Mouse (Mus musculus): ENCODE results near the gene Ccdc12. TPM values are rescaled to one million over a fixed set of nuclear protein-coding genes. Genes with fewer than 3 reads are reported as not detected.

Ccdc12 gene
- polyA plus RNA-seq, 1 experiment from 2014 or later: 113 TPM

- no peak overlapping the region for H3K27ac ChIP-seq (ENCODE audit: low read length)
- WGBS: 29% methylated on average over 1 of the region's 1 CpGs
- no peaks in the 10 kb centered on the region for H3K9me3 ChIP-seq (ENCODE audit: control insufficient read depth, low read length)
- no peak for ATAC-seq
- no peak overlapping the region for H3K4me2 ChIP-seq (ENCODE audit: low read length)
- peaks cover 27% of the 10 kb centered on the region for H3K27me3 ChIP-seq (replicated peaks; ENCODE audit: control insufficient read depth, insufficient read depth, low read length)
- no peak overlapping the region for H3K9ac ChIP-seq (replicated peaks; ENCODE audit: low read depth, low read length)
- H3K4me3 ChIP-seq (replicated peaks; ENCODE audit: low read length): no peak overlapping the region
- H3K36me3 ChIP-seq (ENCODE audit: control insufficient read depth, insufficient read depth): no peaks in the 10 kb centered on the region
- peaks cover 16% of the 10 kb centered on the region for H3K4me1 ChIP-seq (replicated peaks; ENCODE audit: control insufficient read depth, insufficient read depth, low read length)
Measured at GRCm38 (mm10) chr9:110738054-110738453, 81.8 kb downstream of the Ccdc12 start.

DNA sequence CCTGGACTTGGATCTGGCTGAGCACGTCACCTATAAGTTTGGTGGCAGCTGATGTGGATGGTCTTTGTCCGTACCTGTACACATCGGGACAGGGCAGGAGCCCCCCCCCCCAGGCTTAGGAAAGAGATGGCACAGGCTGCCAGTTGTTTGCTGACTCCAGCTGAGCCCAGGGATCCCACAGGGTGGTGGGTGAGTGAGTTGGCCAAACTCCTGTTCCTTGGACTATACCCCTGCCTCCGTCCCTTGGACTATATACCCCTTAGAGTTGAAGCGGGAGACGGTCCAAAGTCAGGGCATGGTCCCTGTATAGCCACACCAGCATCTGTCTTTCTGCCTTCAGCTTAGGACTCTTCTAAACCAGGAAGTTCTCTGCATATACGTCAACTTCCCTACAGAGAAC lies 83.7 kb downstream of the Ccdc12 start:
- WGBS: 91% methylated on average over 7 of the region's 7 CpGs
- no peak overlapping the region for H3K27ac ChIP-seq (ENCODE audit: low read length)

GRCm38 (mm10) chr9:110741711-110742294 lies 85.5 kb downstream of the Ccdc12 start, which contains the start of gene Myl3:
TSS of gene Myl3 (plus strand) at chr9:110741861.
- Histone ChIP-seq H3K4me1 (replicated peaks; ENCODE audit: control insufficient read depth, insufficient read depth, low read length) (peaks cover 19% of the 10 kb centered on the region), H3K27me3 (replicated peaks; ENCODE audit: control insufficient read depth, insufficient read depth, low read length) (peaks cover 40% of the 10 kb centered on the region), H3K36me3 (ENCODE audit: control insufficient read depth, insufficient read depth) (no peaks in the 10 kb centered on the region), H3K9ac (replicated peaks; ENCODE audit: low read depth, low read length) (peak within 1 kb of the TSS; percentile 65), H3K4me2 (ENCODE audit: low read length) (peak within 1 kb of the TSS; percentile 82), H3K4me3 (replicated peaks; ENCODE audit: low read length) (peak within 1 kb of the TSS; percentile 57), H3K27ac (ENCODE audit: low read length) (no peak within 1 kb of the TSS), H3K9me3 (ENCODE audit: control insufficient read depth, low read length) (no peaks in the 10 kb centered on the region)
- WGBS: 2% methylated on average over 17 of the region's 17 CpGs
- peak; percentile 26; the same call in 1 of the 2 replicates for ATAC-seq

More for the DNA sequence above, 83.7 kb downstream of the Ccdc12 start:
- H3K4me1 ChIP-seq (replicated peaks; ENCODE audit: control insufficient read depth, insufficient read depth, low read length): peaks cover 19% of the 10 kb centered on the region
- no peak for ATAC-seq
- H3K9ac ChIP-seq (replicated peaks; ENCODE audit: low read depth, low read length): no peak overlapping the region
- peaks cover 33% of the 10 kb centered on the region for H3K27me3 ChIP-seq (replicated peaks; ENCODE audit: control insufficient read depth, insufficient read depth, low read length)
- H3K36me3 ChIP-seq (ENCODE audit: control insufficient read depth, insufficient read depth): no peaks in the 10 kb centered on the region
- H3K9me3 ChIP-seq (ENCODE audit: control insufficient read depth, low read length): no peaks in the 10 kb centered on the region
- H3K4me2 ChIP-seq (ENCODE audit: low read length): no peak overlapping the region
- H3K4me3 ChIP-seq (replicated peaks; ENCODE audit: low read length): no peak overlapping the region

- 0% methylated on average over 38 of the region's 71 CpGs for WGBS
Measured at GRCm38 (mm10) chr9:110742295-110742950, 86.1 kb downstream of the Ccdc12 start.

DNA sequence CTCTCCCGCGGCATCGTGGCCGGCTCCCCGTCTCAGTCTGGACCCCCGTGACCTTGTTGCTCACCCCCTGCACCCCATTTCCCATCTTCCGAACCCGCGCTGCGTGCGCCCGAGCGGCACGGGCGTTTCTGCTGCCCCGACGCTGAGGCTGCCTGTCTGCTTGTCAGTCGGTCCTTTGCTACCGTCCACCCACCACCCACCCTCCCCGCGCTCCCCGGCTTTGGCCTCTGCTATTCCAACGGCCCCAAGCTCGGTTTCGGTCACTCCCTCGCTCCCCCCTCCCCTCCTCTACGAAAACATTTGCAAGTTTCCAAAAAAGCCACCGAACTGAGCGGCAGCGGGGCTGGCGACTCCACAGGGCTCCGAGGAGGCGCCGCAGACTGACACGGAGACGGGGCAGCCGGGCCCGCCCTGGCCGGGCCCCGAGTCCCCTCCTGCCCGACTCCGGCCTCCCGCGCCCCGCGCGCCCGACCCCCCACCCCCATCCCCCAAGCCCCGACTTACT lies 86.7 kb downstream of the Ccdc12 start:
- Histone ChIP-seq H3K4me1 (replicated peaks; ENCODE audit: control insufficient read depth, insufficient read depth, low read length) (peaks cover 19% of the 10 kb centered on the region), H3K9me3 (ENCODE audit: control insufficient read depth, low read length) (no peaks in the 10 kb centered on the region), H3K36me3 (ENCODE audit: control insufficient read depth, insufficient read depth) (no peaks in the 10 kb centered on the region), H3K9ac (replicated peaks; ENCODE audit: low read depth, low read length) (peak overlapping the region; percentile 65), H3K4me2 (ENCODE audit: low read length) (peak overlapping the region; percentile 82), H3K27me3 (replicated peaks; ENCODE audit: control insufficient read depth, insufficient read depth, low read length) (peaks cover 40% of the 10 kb centered on the region), H3K27ac (ENCODE audit: low read length) (no peak overlapping the region), H3K4me3 (replicated peaks; ENCODE audit: low read length) (peak overlapping the region; percentile 57)
- peak; percentile 24 for ATAC-seq
- WGBS: under 1% methylated on average over 45 of the region's 49 CpGs

More at GRCm38 (mm10) chr9:110742295-110742950, 86.1 kb downstream of the Ccdc12 start:
- H3K9me3 ChIP-seq (ENCODE audit: control insufficient read depth, low read length): no peaks in the 10 kb centered on the region
- peak; percentile 76 for ATAC-seq
- H3K4me2 ChIP-seq (ENCODE audit: low read length): peak overlapping the region; percentile 82
- peaks cover 19% of the 10 kb centered on the region for H3K4me1 ChIP-seq (replicated peaks; ENCODE audit: control insufficient read depth, insufficient read depth, low read length)
- no peak overlapping the region for H3K27ac ChIP-seq (ENCODE audit: low read length)
- peak overlapping the region; percentile 57 for H3K4me3 ChIP-seq (replicated peaks; ENCODE audit: low read length)
- H3K9ac ChIP-seq (replicated peaks; ENCODE audit: low read depth, low read length): peak overlapping the region; percentile 65
- H3K27me3 ChIP-seq (replicated peaks; ENCODE audit: control insufficient read depth, insufficient read depth, low read length): peaks cover 40% of the 10 kb centered on the region
- H3K36me3 ChIP-seq (ENCODE audit: control insufficient read depth, insufficient read depth): no peaks in the 10 kb centered on the region

DNA sequence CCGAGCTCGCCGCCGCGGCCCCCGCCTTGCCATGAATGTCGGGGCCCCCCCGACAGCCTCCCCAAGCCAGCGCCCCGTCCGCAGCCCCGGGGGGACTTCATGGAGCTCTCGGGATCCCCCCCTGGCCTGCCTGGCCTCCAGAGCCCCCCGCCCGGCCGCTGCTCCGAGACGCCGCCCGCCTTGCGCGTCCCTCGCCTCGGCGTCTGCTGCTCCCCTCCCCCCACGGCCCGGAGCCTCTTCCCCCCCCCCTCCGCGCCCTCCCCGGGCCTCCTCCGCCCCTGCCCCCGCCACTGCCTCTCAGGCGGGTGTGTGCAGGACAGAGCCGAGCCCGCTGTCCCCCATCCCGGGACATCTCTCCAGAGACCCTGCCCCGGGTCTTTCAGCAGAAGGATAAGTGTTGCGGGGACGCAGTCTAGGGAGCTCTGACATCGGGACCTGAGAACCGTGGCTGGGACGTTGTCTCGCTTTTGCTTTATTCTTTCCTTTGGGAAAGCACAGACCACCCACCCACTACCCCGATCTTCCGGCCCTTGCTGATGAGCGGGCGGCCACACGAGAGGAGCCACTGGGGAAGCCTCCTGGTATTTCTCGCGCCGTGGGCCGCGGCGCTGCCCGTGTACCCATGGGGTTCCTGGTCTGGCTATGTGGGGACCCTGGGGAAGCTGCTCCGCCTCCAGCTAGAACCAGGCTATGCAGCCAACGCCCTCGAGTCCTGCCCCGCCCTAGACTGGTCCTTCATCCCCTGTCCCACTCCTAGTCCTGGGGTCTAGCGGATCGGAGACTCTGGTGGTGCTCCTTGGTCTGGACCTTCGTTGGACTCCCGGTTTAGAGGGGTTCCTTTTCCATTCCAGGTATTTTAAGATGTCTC lies 87.4 kb downstream of the Ccdc12 start:
- Histone ChIP-seq H3K27ac (ENCODE audit: low read length) (no peak overlapping the region), H3K4me2 (ENCODE audit: low read length) (peak overlapping the region; percentile 82), H3K4me3 (replicated peaks; ENCODE audit: low read length) (peak overlapping the region; percentile 57), H3K9ac (replicated peaks; ENCODE audit: low read depth, low read length) (peak overlapping the region; percentile 65), H3K36me3 (ENCODE audit: control insufficient read depth, insufficient read depth) (no peaks in the 10 kb centered on the region), H3K27me3 (replicated peaks; ENCODE audit: control insufficient read depth, insufficient read depth, low read length) (peaks cover 40% of the 10 kb centered on the region), H3K4me1 (replicated peaks; ENCODE audit: control insufficient read depth, insufficient read depth, low read length) (peaks cover 19% of the 10 kb centered on the region), H3K9me3 (ENCODE audit: control insufficient read depth, low read length) (no peaks in the 10 kb centered on the region)
- 2% methylated on average over 52 of the region's 63 CpGs for WGBS
- ATAC-seq: peak; percentile 11; the same call in 1 of the 2 replicates

GRCm38 (mm10) chr9:110745752-110746151 lies 89.4 kb downstream of the Ccdc12 start:
- Histone ChIP-seq H3K4me2 (ENCODE audit: low read length) (no peak overlapping the region), H3K27ac (ENCODE audit: low read length) (no peak overlapping the region), H3K27me3 (replicated peaks; ENCODE audit: control insufficient read depth, insufficient read depth, low read length) (peaks cover 30% of the 10 kb centered on the region), H3K4me1 (replicated peaks; ENCODE audit: control insufficient read depth, insufficient read depth, low read length) (peaks cover 19% of the 10 kb centered on the region), H3K4me3 (replicated peaks; ENCODE audit: low read length) (no peak overlapping the region), H3K9me3 (ENCODE audit: control insufficient read depth, low read length) (no peaks in the 10 kb centered on the region), H3K9ac (replicated peaks; ENCODE audit: low read depth, low read length) (no peak overlapping the region), H3K36me3 (ENCODE audit: control insufficient read depth, insufficient read depth) (no peaks in the 10 kb centered on the region)
- no peak for ATAC-seq
- 14% methylated on average over 5 of the region's 5 CpGs for WGBS

- no peak overlapping the region for H3K9ac ChIP-seq (replicated peaks; ENCODE audit: low read depth, low read length)
- H3K9me3 ChIP-seq (ENCODE audit: control insufficient read depth, low read length): no peaks in the 10 kb centered on the region
- WGBS: 45% methylated on average over 5 of the region's 5 CpGs
Measured at GRCm38 (mm10) chr9:110746238-110746637, 89.9 kb downstream of the Ccdc12 start.

DNA sequence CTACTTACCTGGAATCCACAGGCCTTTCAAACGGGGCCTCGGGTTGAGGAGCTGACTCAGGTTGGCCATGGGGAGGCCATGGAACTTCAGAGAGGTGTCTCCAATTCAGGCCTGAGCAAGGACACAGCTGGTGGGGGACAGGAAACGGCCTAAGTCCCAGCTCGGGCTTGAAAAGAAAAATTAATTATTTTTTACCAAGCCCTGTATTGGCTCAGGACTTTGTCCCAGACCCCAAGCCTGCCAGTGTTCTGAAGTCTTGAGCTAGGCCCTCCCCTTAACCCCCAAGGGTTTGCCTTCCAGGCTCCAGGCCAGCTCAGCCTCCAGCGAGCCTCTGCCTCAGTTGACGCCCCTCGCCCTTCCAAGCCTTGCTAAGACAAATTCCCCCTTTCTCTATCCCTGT lies 90.7 kb downstream of the Ccdc12 start, which contains the start of gene Pth1r:
Gene Pth1r, minus strand, starts transcription at position 185 of the 400 bp plus-strand sequence.
- Histone ChIP-seq H3K4me2 (ENCODE audit: low read length) (no peak within 1 kb of the TSS), H3K36me3 (ENCODE audit: control insufficient read depth, insufficient read depth) (no peaks in the 10 kb centered on the region), H3K9ac (replicated peaks; ENCODE audit: low read depth, low read length) (no peak within 1 kb of the TSS), H3K9me3 (ENCODE audit: control insufficient read depth, low read length) (no peaks in the 10 kb centered on the region), H3K4me1 (replicated peaks; ENCODE audit: control insufficient read depth, insufficient read depth, low read length) (peaks cover 12% of the 10 kb centered on the region), H3K27me3 (replicated peaks; ENCODE audit: control insufficient read depth, insufficient read depth, low read length) (peaks cover 19% of the 10 kb centered on the region), H3K4me3 (replicated peaks; ENCODE audit: low read length) (no peak within 1 kb of the TSS), H3K27ac (ENCODE audit: low read length) (no peak within 1 kb of the TSS)
- WGBS: 58% methylated on average over 7 of the region's 7 CpGs
- ATAC-seq: no peak

More at GRCm38 (mm10) chr9:110746238-110746637, 89.9 kb downstream of the Ccdc12 start:
- no peak overlapping the region for H3K4me2 ChIP-seq (ENCODE audit: low read length)
- H3K27ac ChIP-seq (ENCODE audit: low read length): no peak overlapping the region
- peaks cover 25% of the 10 kb centered on the region for H3K27me3 ChIP-seq (replicated peaks; ENCODE audit: control insufficient read depth, insufficient read depth, low read length)
- H3K4me3 ChIP-seq (replicated peaks; ENCODE audit: low read length): no peak overlapping the region
- peaks cover 19% of the 10 kb centered on the region for H3K4me1 ChIP-seq (replicated peaks; ENCODE audit: control insufficient read depth, insufficient read depth, low read length)
- no peak for ATAC-seq
- H3K36me3 ChIP-seq (ENCODE audit: control insufficient read depth, insufficient read depth): no peaks in the 10 kb centered on the region
